Mouse (Mus musculus): Measurements from ENCODE around the gene Fntb. TPM values are rescaled to one million over a fixed set of nuclear protein-coding genes. Genes with fewer than 3 reads are reported as not detected.

Fntb gene
- polyA plus RNA-seq, 1 experiment = 13.2 TPM

DNA sequence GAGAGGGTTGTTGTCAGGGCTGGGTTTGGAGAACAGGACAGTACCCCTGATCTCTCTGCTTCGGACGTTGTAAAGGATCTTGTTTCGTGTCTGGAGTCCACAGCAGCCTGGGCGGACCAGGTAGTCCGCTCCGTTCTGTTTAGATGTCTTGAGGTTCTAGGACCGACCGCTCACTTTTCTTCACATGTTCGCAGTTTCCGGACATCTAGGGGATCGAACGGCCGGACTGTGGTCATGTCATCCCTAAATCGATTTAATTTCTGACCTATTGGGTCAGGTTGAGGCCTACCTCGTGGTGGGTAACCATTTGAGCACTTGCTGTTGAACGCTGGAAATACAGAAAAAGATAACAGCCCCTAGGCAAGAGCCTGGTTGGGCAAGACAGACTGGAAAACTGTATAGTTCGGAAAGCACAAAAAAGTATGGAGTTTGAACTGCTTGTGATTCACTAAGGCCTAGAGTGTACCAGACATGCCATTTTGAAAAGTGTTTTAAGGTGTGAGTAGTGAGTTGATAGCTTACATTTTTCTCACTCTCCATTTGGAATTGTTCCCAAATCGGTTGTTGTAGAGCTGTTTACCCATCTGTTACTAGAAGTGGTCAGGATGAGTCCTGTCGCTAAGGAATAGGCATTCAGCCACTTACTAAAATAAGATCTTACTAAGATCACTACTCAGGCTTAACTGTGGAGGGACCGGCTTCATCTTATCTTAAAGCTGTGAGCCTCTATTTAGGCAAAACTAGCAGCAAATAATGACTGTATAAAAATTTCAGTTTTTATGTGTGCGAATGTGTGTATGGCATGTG lies 72.7 kb downstream of the Fntb start:
- Histone ChIP-seq H3K36me3 (ENCODE audit: control insufficient read depth, insufficient read depth, low read length) (no peaks in the 10 kb centered on the region), H3K4me1 (ENCODE audit: control insufficient read depth, insufficient read depth, low read length) (no peaks in the 10 kb centered on the region; the same call in 1 of the 2 replicates), H3K27me3 (replicated peaks; ENCODE audit: control insufficient read depth, insufficient read depth, low read length) (no peaks in the 10 kb centered on the region), H3K4me3 (ENCODE audit: insufficient read depth, low read depth, low read length) (peak overlapping the region; percentile 83), H3K27ac (ENCODE audit: insufficient read depth, low read depth, low read length) (peak overlapping the region; percentile 60)
- TF ChIP-seq POLR2A (IDR thresholded peaks at IDR 0.05; ENCODE audit: low read depth, low read length) (no peak), CTCF (conservative IDR thresholded peaks at IDR 0.05; ENCODE audit: insufficient read depth, insufficient read length, low read depth, low read length) (no peak)
- DNase-seq = no peak
- WGBS = 11% methylated on average over 21 of the region's 21 CpGs

GRCm38 (mm10) chr12:76839298-76839697 lies 73.9 kb downstream of the Fntb start:
- H3K4me1 ChIP-seq (ENCODE audit: control insufficient read depth, insufficient read depth, low read length) = no peaks in the 10 kb centered on the region; the same call in 1 of the 2 replicates
- WGBS = 94% methylated on average over 4 of the region's 4 CpGs

DNA sequence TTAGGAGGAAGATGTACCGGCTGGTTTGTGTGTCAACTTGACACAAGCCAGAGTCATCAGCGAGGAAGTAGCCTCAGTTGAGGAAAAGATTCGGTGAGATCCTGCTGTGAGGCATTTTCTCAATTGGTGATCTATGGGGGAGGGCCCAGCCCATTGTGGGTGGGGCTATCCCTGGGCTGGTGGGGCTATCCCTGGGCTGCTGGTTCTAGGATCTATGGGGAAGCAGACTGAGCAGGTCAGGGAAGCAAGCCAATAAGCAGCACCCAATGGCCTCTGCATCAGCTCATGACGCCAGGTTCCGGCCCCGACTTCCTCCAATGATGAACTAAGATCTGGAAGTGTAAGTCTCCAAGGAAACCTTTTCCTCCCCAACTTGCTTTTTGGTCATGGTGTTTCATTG lies 74.7 kb downstream of the Fntb start:
- Histone ChIP-seq H3K27ac (ENCODE audit: insufficient read depth, low read depth, low read length) (no peak overlapping the region), H3K27me3 (replicated peaks; ENCODE audit: control insufficient read depth, insufficient read depth, low read length) (no peaks in the 10 kb centered on the region), H3K4me3 (ENCODE audit: insufficient read depth, low read depth, low read length) (no peak overlapping the region), H3K36me3 (ENCODE audit: control insufficient read depth, insufficient read depth, low read length) (no peaks in the 10 kb centered on the region), H3K4me1 (ENCODE audit: control insufficient read depth, insufficient read depth, low read length) (no peaks in the 10 kb centered on the region; the same call in 1 of the 2 replicates)
- DNase-seq = no peak
- TF ChIP-seq CTCF (conservative IDR thresholded peaks at IDR 0.05; ENCODE audit: insufficient read depth, insufficient read length, low read depth, low read length) (no peak), POLR2A (IDR thresholded peaks at IDR 0.05; ENCODE audit: low read depth, low read length) (no peak)
- WGBS = 84% methylated on average over 6 of the region's 6 CpGs

More at GRCm38 (mm10) chr12:76839298-76839697, 73.9 kb downstream of the Fntb start:
- Histone ChIP-seq H3K27me3 (replicated peaks; ENCODE audit: control insufficient read depth, insufficient read depth, low read length) (no peaks in the 10 kb centered on the region), H3K27ac (ENCODE audit: insufficient read depth, low read depth, low read length) (no peak overlapping the region), H3K4me3 (ENCODE audit: insufficient read depth, low read depth, low read length) (no peak overlapping the region), H3K36me3 (ENCODE audit: control insufficient read depth, insufficient read depth, low read length) (no peaks in the 10 kb centered on the region)
- TF ChIP-seq POLR2A (IDR thresholded peaks at IDR 0.05; ENCODE audit: low read depth, low read length) = no peak
- TF ChIP-seq CTCF (conservative IDR thresholded peaks at IDR 0.05; ENCODE audit: insufficient read depth, insufficient read length, low read depth, low read length) = no peak
- DNase-seq = no peak

- Histone ChIP-seq H3K27me3 (replicated peaks; ENCODE audit: control insufficient read depth, insufficient read depth, low read length) (no peaks in the 10 kb centered on the region), H3K4me1 (ENCODE audit: control insufficient read depth, insufficient read depth, low read length) (no peaks in the 10 kb centered on the region), H3K27ac (ENCODE audit: insufficient read depth, low read depth, low read length) (no peak overlapping the region), H3K4me3 (ENCODE audit: insufficient read depth, low read depth, low read length) (no peak overlapping the region), H3K36me3 (ENCODE audit: control insufficient read depth, insufficient read depth, low read length) (no peaks in the 10 kb centered on the region)
- DNase-seq = no peak
- WGBS = 91% methylated on average over 15 of the region's 15 CpGs
- no peak for TF ChIP-seq CTCF (conservative IDR thresholded peaks at IDR 0.05; ENCODE audit: insufficient read depth, insufficient read length, low read depth, low read length)
- no peak for TF ChIP-seq POLR2A (IDR thresholded peaks at IDR 0.05; ENCODE audit: low read depth, low read length)
These were observed 79.1 kb downstream of the Fntb start for GRCm38 (mm10) chr12:76844346-76845061.

DNA sequence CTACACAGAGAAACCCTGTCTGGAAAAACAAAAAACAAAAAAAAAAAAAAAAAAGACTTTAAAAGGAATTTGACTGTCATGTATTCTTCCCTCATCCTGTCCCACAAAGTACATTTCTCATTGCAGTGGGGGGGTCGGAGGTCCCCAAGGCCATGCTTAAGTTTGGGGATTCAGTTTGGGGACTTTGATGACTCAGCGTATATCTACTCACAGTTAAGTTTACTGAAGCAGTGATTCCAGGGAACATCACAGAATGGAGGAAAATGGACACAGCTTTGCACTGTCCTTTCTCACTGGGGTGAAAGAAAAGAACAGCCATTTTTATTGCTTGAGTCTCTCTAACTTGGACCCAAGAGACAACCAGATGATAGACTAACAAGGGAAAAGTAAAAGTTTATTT lies 87.0 kb downstream of the Fntb start:
- 92% methylated on average over 2 of the region's 2 CpGs for WGBS
- TF ChIP-seq POLR2A (IDR thresholded peaks at IDR 0.05; ENCODE audit: low read depth, low read length) (no peak), CTCF (conservative IDR thresholded peaks at IDR 0.05; ENCODE audit: insufficient read depth, insufficient read length, low read depth, low read length) (no peak)
- H3K4me3 ChIP-seq (ENCODE audit: insufficient read depth, low read depth, low read length) = no peak overlapping the region
- no peak overlapping the region for H3K27ac ChIP-seq (ENCODE audit: insufficient read depth, low read depth, low read length)
- DNase-seq = no peak
- peaks cover 4% of the 10 kb centered on the region for H3K4me1 ChIP-seq (ENCODE audit: control insufficient read depth, insufficient read depth, low read length)
- no peaks in the 10 kb centered on the region for H3K27me3 ChIP-seq (replicated peaks; ENCODE audit: control insufficient read depth, insufficient read depth, low read length)
- no peaks in the 10 kb centered on the region for H3K36me3 ChIP-seq (ENCODE audit: control insufficient read depth, insufficient read depth, low read length)

DNA sequence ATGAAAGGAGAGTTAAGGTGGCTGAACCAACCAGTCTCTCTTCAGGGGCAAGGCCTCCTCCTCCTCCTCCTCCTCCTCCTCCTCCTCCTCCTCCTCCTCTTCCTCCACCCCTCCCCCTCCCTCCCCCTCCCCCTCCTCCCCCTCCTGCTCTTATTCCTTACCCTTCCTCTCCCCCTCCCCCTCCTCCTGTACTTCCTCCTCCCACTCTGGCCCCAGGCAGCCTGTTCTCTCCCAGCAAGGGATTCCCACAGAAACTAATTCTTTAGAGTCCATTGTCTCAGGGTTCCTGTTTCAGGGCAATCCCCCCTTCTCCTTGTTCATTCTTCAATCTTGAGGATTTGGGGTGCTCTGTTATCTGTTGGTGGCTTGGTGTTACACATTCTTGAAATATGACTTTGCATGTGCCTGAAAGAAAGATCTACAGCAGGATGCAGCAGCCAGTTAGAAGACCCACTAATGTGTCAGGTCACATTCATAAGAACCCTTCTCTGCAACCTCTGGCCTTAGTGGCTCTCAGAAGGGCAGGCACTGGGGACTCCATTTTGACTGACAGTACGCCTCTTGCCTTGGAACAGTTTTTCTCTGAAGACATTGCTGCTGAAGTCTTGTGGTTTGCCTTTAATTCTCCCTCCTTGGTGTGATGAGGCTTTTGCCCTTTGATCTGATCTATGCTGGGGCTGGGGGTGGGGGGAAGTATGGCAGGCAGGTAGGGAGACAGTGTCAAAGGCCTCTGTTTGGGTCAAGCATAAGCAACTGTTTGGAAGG lies 88.2 kb downstream of the Fntb start:
- H3K27ac ChIP-seq (ENCODE audit: insufficient read depth, low read depth, low read length) = no peak overlapping the region
- peaks cover 4% of the 10 kb centered on the region for H3K4me1 ChIP-seq (ENCODE audit: control insufficient read depth, insufficient read depth, low read length)
- WGBS = 90% methylated on average over 1 of the region's 1 CpGs
- H3K4me3 ChIP-seq (ENCODE audit: insufficient read depth, low read depth, low read length) = no peak overlapping the region
- no peaks in the 10 kb centered on the region for H3K27me3 ChIP-seq (replicated peaks; ENCODE audit: control insufficient read depth, insufficient read depth, low read length)
- no peak for DNase-seq
- TF ChIP-seq POLR2A (IDR thresholded peaks at IDR 0.05; ENCODE audit: low read depth, low read length) = no peak
- no peak for TF ChIP-seq CTCF (conservative IDR thresholded peaks at IDR 0.05; ENCODE audit: insufficient read depth, insufficient read length, low read depth, low read length)
- H3K36me3 ChIP-seq (ENCODE audit: control insufficient read depth, insufficient read depth, low read length) = no peaks in the 10 kb centered on the region
